Mouse (Mus musculus) splenic B cell, adult 2 months (primary cell): ENCODE results near the gene Gm10477.
"Not testable (repeated sequence)": the region's sequence is repeated elsewhere in the genome, so short reads cannot be mapped to it uniquely, and the experiment has no call there.

Experiments used
- DNase-seq: peaks from one replicate; pipeline ENCODE4 v3.0.0-alpha.2; 2011; ENCODE audit warnings: low read depth, low spot score
- H3K27me3 ChIP-seq: 2 replicates; pipeline ENCODE4 v1.6.1; 2012; ENCODE audit warnings: mild to moderate bottlenecking, low read length, moderate library complexity, mixed read lengths; ENCODE audit not compliant: control insufficient read depth, poor library complexity, insufficient read depth, severe bottlenecking
- H3K36me3 ChIP-seq: 2 replicates; pipeline ENCODE4 v1.6.1; 2012; ENCODE audit warnings: mild to moderate bottlenecking, low read length, moderate library complexity, mixed read lengths; ENCODE audit not compliant: control insufficient read depth, poor library complexity, insufficient read depth, severe bottlenecking

Gm10477 gene

DNA sequence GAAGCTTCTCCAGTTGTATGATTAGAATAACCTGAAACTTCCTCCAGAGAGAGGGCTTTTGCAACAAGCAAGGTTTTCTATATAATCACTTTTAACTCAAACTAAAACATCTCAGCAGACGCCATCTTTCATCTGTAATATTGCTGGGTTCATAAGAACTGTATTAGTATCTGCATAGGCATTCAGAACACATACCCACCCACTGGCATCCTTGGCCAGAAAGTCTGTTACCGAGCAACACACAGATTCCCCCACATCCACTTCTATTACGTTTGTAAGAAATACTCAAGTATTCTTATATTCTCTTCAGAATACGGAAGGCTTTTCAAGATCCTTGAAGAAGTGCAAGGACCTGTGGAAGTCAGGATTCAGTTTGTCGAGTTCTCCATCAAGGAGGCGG lies at the start of gene Gm10477:
Gene Gm10477, plus strand, starts transcription at position 301 of the 400 bp plus-strand sequence.
- H3K36me3 ChIP-seq, DNase-seq, H3K27me3 ChIP-seq: not testable (repeated sequence)

DNA sequence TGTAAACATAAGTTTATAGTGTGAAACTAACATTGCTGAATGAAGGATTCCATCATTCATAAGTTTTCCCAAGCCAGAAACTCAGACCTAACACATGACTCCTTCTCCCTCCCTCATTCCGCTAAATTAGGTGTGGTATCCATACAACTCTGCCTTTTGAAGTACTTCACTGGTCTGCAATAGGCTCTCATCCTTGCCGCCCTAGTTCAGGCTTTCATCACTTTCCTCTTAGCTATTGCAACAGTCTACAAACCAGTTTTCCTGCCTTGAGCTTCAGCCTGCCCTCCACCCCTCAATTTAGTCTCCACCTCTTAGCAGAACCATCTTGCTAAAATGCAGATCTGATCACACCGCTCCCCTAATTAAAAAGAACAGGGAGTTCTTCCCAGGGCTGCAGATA lies 47.0 kb upstream of the Gm10477 start:
- no peaks in the 10 kb centered on the region for H3K36me3 ChIP-seq
- no peaks in the 10 kb centered on the region for H3K27me3 ChIP-seq
- DNase-seq = no peak

GRCm38 (mm10) chrX:56481906-56482305 lies 42.6 kb upstream of the Gm10477 start:
- Histone ChIP-seq H3K36me3 (no peaks in the 10 kb centered on the region), H3K27me3 (no peaks in the 10 kb centered on the region)
- no peak for DNase-seq

GRCm38 (mm10) chrX:56489758-56490157 lies 34.8 kb upstream of the Gm10477 start:
- H3K36me3 ChIP-seq = no peaks in the 10 kb centered on the region
- H3K27me3 ChIP-seq = no peaks in the 10 kb centered on the region
- peak; percentile 82 for DNase-seq

- no peak for DNase-seq
- Histone ChIP-seq H3K36me3 (no peaks in the 10 kb centered on the region), H3K27me3 (no peaks in the 10 kb centered on the region)
Measured at GRCm38 (mm10) chrX:56497241-56497640, 27.3 kb upstream of the Gm10477 start.

DNA sequence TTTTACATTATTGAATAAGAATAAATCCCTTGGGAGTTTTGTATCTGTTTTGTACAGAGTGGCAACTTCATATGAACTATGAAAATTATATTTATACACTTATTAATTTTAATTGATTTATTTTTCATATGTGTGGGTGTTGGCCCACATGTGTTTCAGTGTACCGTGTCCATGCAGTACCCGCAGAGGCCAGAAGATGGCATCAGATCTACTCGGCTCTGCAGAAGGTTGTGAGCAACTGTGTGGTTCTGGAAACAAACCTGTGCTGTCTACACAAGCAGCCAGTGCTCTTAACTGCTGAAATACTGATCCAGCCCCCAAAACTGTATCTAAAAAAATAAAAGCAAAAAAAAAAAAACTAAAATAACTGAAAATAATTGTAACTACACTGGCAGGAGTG lies 6.7 kb downstream of the Gm10477 start:
- Histone ChIP-seq H3K27me3 (no peaks in the 10 kb centered on the region), H3K36me3 (no peaks in the 10 kb centered on the region)
- DNase-seq = peak; percentile 66

DNA sequence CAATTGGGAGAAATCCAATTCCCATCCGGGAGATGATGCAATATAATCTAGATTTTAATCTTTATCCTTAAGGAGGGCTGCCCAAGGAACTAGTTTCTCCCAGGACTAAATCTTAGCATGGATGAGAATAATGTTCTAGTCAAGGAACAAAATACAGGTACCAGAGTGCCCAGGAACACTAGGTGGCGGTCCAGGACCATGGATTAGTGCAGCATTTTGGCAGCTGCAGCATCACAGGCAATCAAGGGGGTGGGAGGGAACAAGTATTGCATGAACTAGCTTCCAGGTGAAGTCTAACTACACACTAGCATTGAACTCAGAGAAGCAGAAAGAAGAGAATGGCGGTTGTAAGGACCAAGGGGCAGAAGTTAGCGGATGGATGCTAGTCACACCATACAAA lies 12.6 kb downstream of the Gm10477 start:
- Histone ChIP-seq H3K36me3 (no peaks in the 10 kb centered on the region), H3K27me3 (no peaks in the 10 kb centered on the region)
- peak; percentile 3 for DNase-seq

DNA sequence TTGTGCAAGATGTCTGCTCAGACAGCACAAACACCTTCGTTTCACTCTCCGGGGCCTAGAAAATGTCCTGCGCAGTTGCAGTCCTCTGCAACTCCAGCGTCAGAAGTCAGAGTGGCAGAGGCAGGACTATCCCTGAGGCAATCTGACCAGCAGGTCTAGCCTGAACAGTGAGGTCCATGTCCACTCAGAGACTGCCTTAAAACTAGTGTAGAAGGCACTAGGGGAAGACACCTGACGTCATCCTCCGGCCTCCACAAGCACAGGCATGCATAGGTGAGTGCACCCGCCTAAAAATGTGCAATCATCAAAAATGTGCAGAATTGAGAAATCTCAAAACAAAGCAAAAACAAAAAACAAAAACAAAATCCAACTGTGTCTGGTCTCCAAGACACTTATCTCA lies 25.0 kb downstream of the Gm10477 start, which contains the start of gene Gm648:
Gene Gm648, minus strand, starts transcription at position 101 of the 400 bp plus-strand sequence.
- DNase-seq = no peak
- no peaks in the 10 kb centered on the region for H3K36me3 ChIP-seq

GRCm38 (mm10) chrX:56553584-56553983 lies 29.0 kb downstream of the Gm10477 start:
- H3K36me3 ChIP-seq = no peaks in the 10 kb centered on the region
- DNase-seq = no peak
- H3K27me3 ChIP-seq = no peaks in the 10 kb centered on the region

More for the DNA sequence above, 25.0 kb downstream of the Gm10477 start, which contains the start of gene Gm648:
- H3K27me3 ChIP-seq = no peaks in the 10 kb centered on the region

- no peaks in the 10 kb centered on the region for H3K36me3 ChIP-seq
- peak; percentile 53 for DNase-seq
- no peaks in the 10 kb centered on the region for H3K27me3 ChIP-seq
Measured at GRCm38 (mm10) chrX:56572465-56572864, 47.9 kb downstream of the Gm10477 start.
